Mouse (Mus musculus): ENCODE results near the gene Apoc1. TPM values are rescaled to one million over a fixed set of nuclear protein-coding genes. Genes with fewer than 3 reads are reported as not detected.
A peak's percentile ranks its signal among the peaks of the same experiment; 100 is the strongest.

The Apoc1 gene
- total and polyA plus RNA-seq, 3 experiments: 0.35 TPM; not detected in 2

GRCm38 (mm10) chr7:19714836-19715235 lies 22.4 kb upstream of the Apoc1 start:
- H3K9me3 ChIP-seq (replicated peaks; ENCODE audit: insufficient read depth, low read length): no peaks in the 10 kb centered on the region
- TF ChIP-seq CHD1 (IDR thresholded peaks at IDR 0.05; ENCODE audit: low read depth, low read length) (0 out of 2 replicates have a peak, but pooled peaks have one; percentile 15), UBTF (IDR thresholded peaks at IDR 0.05; ENCODE audit: borderline replicate concordance, insufficient read depth, low read depth, low read length) (no peak), BHLHE40 (IDR thresholded peaks at IDR 0.05; ENCODE audit: borderline replicate concordance, low read depth, low read length) (0 out of 2 replicates have a peak, but pooled peaks have one; percentile 13), JUND (IDR thresholded peaks at IDR 0.05; ENCODE audit: low read depth, low read length) (no peak), HCFC1 (IDR thresholded peaks at IDR 0.05; ENCODE audit: low read depth, low read length) (no peak)
- H3K27me3 ChIP-seq (ENCODE audit: control insufficient read depth in 1 of 2, insufficient read depth in 2 of 2, low read length in 2 of 2): no peaks in the 10 kb centered on the region
- H3K9ac ChIP-seq (ENCODE audit: control insufficient read depth, low read depth, low read length, poor library complexity, severe bottlenecking): peak overlapping the region; percentile 90
- H3K27ac ChIP-seq (ENCODE audit: control insufficient read depth, low read depth, low read length): peak overlapping the region; percentile 60
- H3K4me1 ChIP-seq (ENCODE audit: control insufficient read depth in 1 of 2, insufficient read depth in 2 of 2, low read length in 2 of 2): peaks cover 0 to 19% of the 10 kb centered on the region in 2 experiments; a peak in 2 of 4 replicates
- H3K36me3 ChIP-seq (ENCODE audit: control insufficient read depth in 1 of 2, insufficient read depth in 2 of 2, low read length in 2 of 2): peaks cover 3 to 14% of the 10 kb centered on the region in 2 experiments; a peak in 3 of 4 replicates
- H3K4me3 ChIP-seq (ENCODE audit: control insufficient read depth in 1 of 2, insufficient read depth in 1 of 2, low read depth in 2 of 2, low read length in 2 of 2): peak overlapping the region; percentile 72 to 97
- no peak for DNase-seq (ENCODE audit: low read depth, low spot score)
- H3K79me2 ChIP-seq (ENCODE audit: control insufficient read depth, insufficient read depth, low read length, poor library complexity): peaks cover 20% of the 10 kb centered on the region

DNA sequence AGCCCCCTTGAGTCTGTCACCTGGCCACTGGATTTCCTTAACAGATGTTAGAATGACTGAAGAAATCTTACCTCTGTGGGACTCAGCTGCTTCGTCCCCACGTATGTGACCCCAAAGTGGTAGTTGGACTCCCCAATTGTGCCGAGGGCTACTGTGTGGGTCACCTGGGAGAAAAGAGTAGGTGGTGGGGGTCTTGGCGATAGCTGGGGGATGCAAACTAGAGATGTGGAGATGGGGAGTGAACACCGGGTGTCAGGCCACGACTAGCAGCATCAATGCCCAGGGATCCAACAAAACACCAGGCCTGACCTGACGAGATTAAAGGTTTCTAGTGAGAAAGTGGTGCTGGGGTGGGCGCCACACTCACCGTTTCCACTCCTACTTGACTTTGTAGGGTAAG lies 21.1 kb upstream of the Apoc1 start:
- TF ChIP-seq JUND (IDR thresholded peaks at IDR 0.05; ENCODE audit: low read depth, low read length) (no peak), MXI1 (IDR thresholded peaks at IDR 0.05; ENCODE audit: low read depth, low read length) (no peak), TCF12 (IDR thresholded peaks at IDR 0.05; ENCODE audit: low read depth, low read length) (no peak), HCFC1 (IDR thresholded peaks at IDR 0.05; ENCODE audit: low read depth, low read length) (no peak), E2F4 (IDR thresholded peaks at IDR 0.05; ENCODE audit: borderline replicate concordance, low read depth, low read length) (no peak), TBP (IDR thresholded peaks at IDR 0.05; ENCODE audit: low read depth, low read length) (no peak), ZC3H11A (IDR thresholded peaks at IDR 0.05; ENCODE audit: low read depth, low read length) (no peak), GATA1 (IDR thresholded peaks at IDR 0.05; ENCODE audit: low read depth, low read length) (no peak), POLR2AphosphoS5 (IDR thresholded peaks at IDR 0.05; ENCODE audit: borderline replicate concordance, low read depth, low read length) (no peak), ZKSCAN1 (IDR thresholded peaks at IDR 0.05; ENCODE audit: low read depth, low read length) (no peak), SMC3 (IDR thresholded peaks at IDR 0.05; ENCODE audit: low read depth, low read length) (no peak), KAT2A (conservative IDR thresholded peaks at IDR 0.05; ENCODE audit: low read depth, low read length) (no peak), MEF2A (IDR thresholded peaks at IDR 0.05; ENCODE audit: extremely low read depth, insufficient replicate concordance, low read depth, low read length, poor library complexity, severe bottlenecking) (no peak), BHLHE40 (IDR thresholded peaks at IDR 0.05; ENCODE audit: borderline replicate concordance, low read depth, low read length) (no peak), NRF1 (IDR thresholded peaks at IDR 0.05; ENCODE audit: insufficient read depth, low read depth, low read length, poor library complexity, severe bottlenecking) (no peak)
- Histone ChIP-seq H3K4me1 (ENCODE audit: control insufficient read depth in 1 of 2, insufficient read depth in 2 of 2, low read length in 2 of 2) (peaks cover 0 to 19% of the 10 kb centered on the region in 2 experiments; a peak in 2 of 4 replicates), H3K36me3 (ENCODE audit: control insufficient read depth in 1 of 2, insufficient read depth in 2 of 2, low read length in 2 of 2) (peaks cover 8 to 14% of the 10 kb centered on the region in 2 experiments), H3K9ac (ENCODE audit: control insufficient read depth, low read depth, low read length, poor library complexity, severe bottlenecking) (peak overlapping the region; percentile 90; the same call in 1 of the 2 replicates), H3K27me3 (ENCODE audit: control insufficient read depth in 1 of 2, insufficient read depth in 2 of 2, low read length in 2 of 2) (no peaks in the 10 kb centered on the region), H3K27ac (ENCODE audit: control insufficient read depth, low read depth, low read length) (no peak overlapping the region), H3K9me3 (replicated peaks; ENCODE audit: insufficient read depth, low read length) (no peaks in the 10 kb centered on the region), H3K4me3 (ENCODE audit: control insufficient read depth in 1 of 2, insufficient read depth in 1 of 2, low read depth in 2 of 2, low read length in 2 of 2) (no peak overlapping the region), H3K79me2 (ENCODE audit: control insufficient read depth, insufficient read depth, low read length, poor library complexity) (peaks cover 20% of the 10 kb centered on the region)
- no peak for DNase-seq (ENCODE audit: low read depth, low spot score)
